Mouse (Mus musculus) forebrain, embryonic 13.5 days (tissue): ENCODE measurements around the gene Preb. TPM values are rescaled to one million over a fixed set of nuclear protein-coding genes. Genes with fewer than 3 reads are reported as not detected.

ENCODE experiments used
- ATAC-seq: fragments of 200-750 bp; cut with Nextera tagmentation; 2 replicates; pipeline ENCODE4 v1.8.0; 2017
- H3K27ac ChIP-seq: fragments of 300-500 bp; sonication (generic); 2 replicates; pipeline ENCODE4 v1.5.1; 2015; ENCODE audit warnings: inconsistent platforms, mild to moderate bottlenecking, moderate library complexity
- H3K27me3 ChIP-seq: fragments of 300-500 bp; sonication (generic); 2 replicates; pipeline ENCODE4 v1.6.1; 2015; ENCODE audit warnings: mild to moderate bottlenecking, inconsistent platforms
- H3K36me3 ChIP-seq: fragments of 300-500 bp; sonication (generic); 2 replicates; pipeline ENCODE4 v1.6.1; 2015; ENCODE audit warnings: mild to moderate bottlenecking, inconsistent platforms; ENCODE audit not compliant: poor library complexity, severe bottlenecking
- H3K4me1 ChIP-seq: fragments of 300-500 bp; sonication (generic); 2 replicates; pipeline ENCODE4 v1.6.1; 2015; ENCODE audit warnings: inconsistent platforms
- H3K4me2 ChIP-seq: fragments of 300-500 bp; sonication (generic); 2 replicates; pipeline ENCODE4 v1.6.1; 2015; ENCODE audit warnings: inconsistent platforms, mild to moderate bottlenecking, moderate library complexity
- H3K4me3 ChIP-seq: fragments of 300-500 bp; sonication (generic); 2 replicates; pipeline ENCODE4 v1.5.1; 2015; ENCODE audit warnings: mild to moderate bottlenecking, inconsistent platforms
- H3K9ac ChIP-seq: fragments of 300-500 bp; sonication (generic); 2 replicates; pipeline ENCODE4 v1.6.1; 2015; ENCODE audit warnings: mild to moderate bottlenecking, inconsistent platforms
- H3K9me3 ChIP-seq: fragments of 300-500 bp; sonication (generic); replicated peaks from 2 replicates; pipeline ENCODE4 v1.6.1; 2016; ENCODE audit warnings: inconsistent platforms
- WGBS: fragments of 180-500 bp; shearing (Covaris S2); methylation state at CpG from one replicate; pipeline ENCODE4 v1.1.7; 2015; 5-methylcytosine and 5-hydroxymethylcytosine counted together
- polyA plus RNA-seq: library from polyadenylated mRNA; unstranded; fragments of >200 nt; fragmentation: Nextera tagmentation; extraction: Ambion mirVana; gene quantifications from 2 replicates; pipeline ENCODE4 v1.2.1, GENCODE M21; 2015

The Preb gene
- polyA plus RNA-seq, 1 experiment from 2014 or later: 126 TPM

- Histone ChIP-seq H3K9ac (peak overlapping the region; percentile 16; the same call in 1 of the 2 replicates), H3K27me3 (no peaks in the 10 kb centered on the region), H3K36me3 (no peaks in the 10 kb centered on the region), H3K27ac (no peak overlapping the region), H3K9me3 (no peaks in the 10 kb centered on the region), H3K4me2 (no peak overlapping the region), H3K4me3 (no peak overlapping the region), H3K4me1 (0 out of 2 replicates have a peak, but pooled peaks cover 3% of the 10 kb centered on the region)
- 80% methylated on average over 6 of the region's 6 CpGs for WGBS
- ATAC-seq: no peak
Observed at GRCm38 (mm10) chr5:30930846-30931245, 29.3 kb downstream of the Preb start.

GRCm38 (mm10) chr5:30930121-30930520, 30.0 kb downstream of the Preb start:
- WGBS: 51% methylated on average over 4 of the region's 4 CpGs
- Histone ChIP-seq H3K36me3 (no peaks in the 10 kb centered on the region), H3K9me3 (no peaks in the 10 kb centered on the region), H3K27ac (no peak overlapping the region), H3K9ac (0 out of 2 replicates have a peak overlapping the region, but pooled peaks have one; percentile 16), H3K4me1 (0 out of 2 replicates have a peak, but pooled peaks cover 3% of the 10 kb centered on the region), H3K4me2 (no peak overlapping the region), H3K27me3 (no peaks in the 10 kb centered on the region), H3K4me3 (no peak overlapping the region)
- ATAC-seq: peak; percentile 29; the same call in 1 of the 2 replicates

- Histone ChIP-seq H3K27ac (no peak overlapping the region), H3K36me3 (no peaks in the 10 kb centered on the region), H3K9me3 (no peaks in the 10 kb centered on the region), H3K4me3 (no peak overlapping the region), H3K4me1 (0 out of 2 replicates have a peak, but pooled peaks cover 3% of the 10 kb centered on the region), H3K4me2 (peak overlapping the region; percentile 27), H3K27me3 (no peaks in the 10 kb centered on the region), H3K9ac (no peak overlapping the region)
- ATAC-seq: peak; percentile 61; the same call in 1 of the 2 replicates
- WGBS: 41% methylated on average over 7 of the region's 7 CpGs
Observed at GRCm38 (mm10) chr5:30927945-30928529, 32.1 kb downstream of the Preb start.

GRCm38 (mm10) chr5:30926073-30926472, 34.1 kb downstream of the Preb start:
- no peak overlapping the region for H3K9ac ChIP-seq
- H3K36me3 ChIP-seq: no peaks in the 10 kb centered on the region
- H3K4me1 ChIP-seq: peaks cover 19% of the 10 kb centered on the region
- no peak overlapping the region for H3K27ac ChIP-seq
- 82% methylated on average over 2 of the region's 2 CpGs for WGBS
- H3K9me3 ChIP-seq: no peaks in the 10 kb centered on the region
- ATAC-seq: no peak
- no peak overlapping the region for H3K4me2 ChIP-seq
- H3K27me3 ChIP-seq: no peaks in the 10 kb centered on the region; the same call in 1 of the 2 replicates
- H3K4me3 ChIP-seq: no peak overlapping the region

GRCm38 (mm10) chr5:30925217-30925616, 34.9 kb downstream of the Preb start:
- Histone ChIP-seq H3K9ac (no peak overlapping the region), H3K27ac (no peak overlapping the region), H3K4me2 (no peak overlapping the region), H3K27me3 (no peaks in the 10 kb centered on the region; the same call in 1 of the 2 replicates), H3K4me1 (peaks cover 21% of the 10 kb centered on the region), H3K36me3 (no peaks in the 10 kb centered on the region), H3K4me3 (no peak overlapping the region), H3K9me3 (no peaks in the 10 kb centered on the region)
- no peak for ATAC-seq
- WGBS: 92% methylated on average over 5 of the region's 5 CpGs

GRCm38 (mm10) chr5:30924614-30925013, 35.5 kb downstream of the Preb start:
- Histone ChIP-seq H3K4me3 (no peak overlapping the region), H3K36me3 (no peaks in the 10 kb centered on the region), H3K9ac (no peak overlapping the region), H3K4me1 (peaks cover 27% of the 10 kb centered on the region), H3K27me3 (no peaks in the 10 kb centered on the region; the same call in 1 of the 2 replicates), H3K4me2 (no peak overlapping the region), H3K27ac (no peak overlapping the region), H3K9me3 (no peaks in the 10 kb centered on the region)
- WGBS: 82% methylated on average over 8 of the region's 8 CpGs
- no peak for ATAC-seq

- no peaks in the 10 kb centered on the region for H3K36me3 ChIP-seq
- no peaks in the 10 kb centered on the region; the same call in 1 of the 2 replicates for H3K27me3 ChIP-seq
- H3K27ac ChIP-seq: no peak overlapping the region
- WGBS: 86% methylated on average over 6 of the region's 6 CpGs
- ATAC-seq: no peak
- no peak overlapping the region for H3K4me2 ChIP-seq
- H3K4me3 ChIP-seq: no peak overlapping the region
- H3K9ac ChIP-seq: no peak overlapping the region
- no peaks in the 10 kb centered on the region for H3K9me3 ChIP-seq
- peaks cover 28% of the 10 kb centered on the region for H3K4me1 ChIP-seq
Observed at GRCm38 (mm10) chr5:30923119-30923518, 37.0 kb downstream of the Preb start.

- no peaks in the 10 kb centered on the region; the same call in 1 of the 2 replicates for H3K27me3 ChIP-seq
- H3K4me3 ChIP-seq: no peak overlapping the region
- no peak for ATAC-seq
- no peak overlapping the region for H3K9ac ChIP-seq
- H3K9me3 ChIP-seq: no peaks in the 10 kb centered on the region
- peaks cover 28% of the 10 kb centered on the region for H3K4me1 ChIP-seq
- H3K36me3 ChIP-seq: no peaks in the 10 kb centered on the region
- 79% methylated on average over 10 of the region's 10 CpGs for WGBS
- H3K27ac ChIP-seq: no peak overlapping the region
- peak overlapping the region; percentile 88 for H3K4me2 ChIP-seq
Observed at GRCm38 (mm10) chr5:30922581-30923041, 37.5 kb downstream of the Preb start.

- Histone ChIP-seq H3K27me3 (no peaks in the 10 kb centered on the region; the same call in 1 of the 2 replicates), H3K9ac (peak within 1 kb of the TSS; percentile 67), H3K4me1 (peaks cover 29% of the 10 kb centered on the region), H3K4me3 (peak within 1 kb of the TSS; percentile 51), H3K27ac (peak within 1 kb of the TSS; percentile 74), H3K4me2 (peak within 1 kb of the TSS; percentile 88), H3K9me3 (no peaks in the 10 kb centered on the region), H3K36me3 (no peaks in the 10 kb centered on the region)
- WGBS: under 1% methylated on average over 39 of the region's 40 CpGs
- ATAC-seq: peak; percentile 86
Observed at GRCm38 (mm10) chr5:30921256-30922033, 38.7 kb downstream of the Preb start, which contains the start of gene Khk. Khk (plus strand) TSS chr5:30921431.

- 0 out of 2 replicates have a peak overlapping the region, but pooled peaks have one; percentile 2 for H3K4me3 ChIP-seq
- peak overlapping the region; percentile 88 for H3K4me2 ChIP-seq
- peaks cover 35% of the 10 kb centered on the region for H3K4me1 ChIP-seq
- WGBS: 64% methylated on average over 19 of the region's 19 CpGs
- no peak overlapping the region for H3K27ac ChIP-seq
- H3K36me3 ChIP-seq: no peaks in the 10 kb centered on the region
- 0 out of 2 replicates have a peak, but pooled peaks have one; percentile 0 for ATAC-seq
- H3K9ac ChIP-seq: 0 out of 2 replicates have a peak overlapping the region, but pooled peaks have one; percentile 8
- H3K27me3 ChIP-seq: no peaks in the 10 kb centered on the region; the same call in 1 of the 2 replicates
- H3K9me3 ChIP-seq: no peaks in the 10 kb centered on the region
Observed at GRCm38 (mm10) chr5:30920621-30921020, 39.5 kb downstream of the Preb start.

- Histone ChIP-seq H3K27ac (no peak overlapping the region; the same call in 1 of the 2 replicates), H3K36me3 (no peaks in the 10 kb centered on the region), H3K9ac (0 out of 2 replicates have a peak overlapping the region, but pooled peaks have one; percentile 8), H3K4me3 (no peak overlapping the region), H3K4me1 (peaks cover 40% of the 10 kb centered on the region), H3K9me3 (no peaks in the 10 kb centered on the region), H3K27me3 (no peaks in the 10 kb centered on the region; the same call in 1 of the 2 replicates), H3K4me2 (peak overlapping the region; percentile 88; the same call in 1 of the 2 replicates)
- 61% methylated on average over 11 of the region's 11 CpGs for WGBS
- no peak for ATAC-seq
Observed at GRCm38 (mm10) chr5:30919831-30920614, 40.1 kb downstream of the Preb start.
